Mouse (Mus musculus): Measurements from ENCODE around the gene Capns2.
A peak's percentile ranks its signal among the peaks of the same experiment; 100 is the strongest.
"Not testable (repeated sequence)": the region's sequence is repeated elsewhere in the genome, so short reads cannot be mapped to it uniquely, and the experiment has no call there.

Capns2 gene

GRCm38 (mm10) chr8:92901107-92901506 is at the start of gene Capns2:
Gene Capns2 (plus strand): TSS chr8:92901407.
- DNase-seq (ENCODE audit: low spot score) = no peak

- DNase-seq (ENCODE audit: low spot score) = no peak
Measured at GRCm38 (mm10) chr8:92853188-92853983, 47.8 kb upstream of the Capns2 start.

DNA sequence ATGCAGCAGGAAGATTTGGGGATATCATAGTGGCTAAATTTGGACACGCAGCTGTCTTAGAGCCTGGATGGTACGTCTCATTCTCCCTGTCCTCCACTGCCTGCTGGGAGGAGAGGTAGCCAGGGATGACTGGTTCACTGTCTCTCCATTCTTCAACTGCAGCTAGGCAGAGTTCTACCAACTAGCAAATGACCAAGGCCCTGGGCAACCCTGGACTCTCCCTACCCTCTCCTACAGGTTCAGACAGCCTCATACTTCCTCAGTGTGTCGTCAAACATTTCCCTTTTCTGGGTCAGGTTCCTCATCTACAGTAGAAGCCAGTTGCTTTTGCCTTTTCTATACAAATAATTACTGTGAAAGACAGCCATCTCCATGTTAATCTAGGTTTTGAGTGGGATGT is 46.5 kb upstream of the Capns2 start:
- DNase-seq (ENCODE audit: low spot score) = no peak

DNA sequence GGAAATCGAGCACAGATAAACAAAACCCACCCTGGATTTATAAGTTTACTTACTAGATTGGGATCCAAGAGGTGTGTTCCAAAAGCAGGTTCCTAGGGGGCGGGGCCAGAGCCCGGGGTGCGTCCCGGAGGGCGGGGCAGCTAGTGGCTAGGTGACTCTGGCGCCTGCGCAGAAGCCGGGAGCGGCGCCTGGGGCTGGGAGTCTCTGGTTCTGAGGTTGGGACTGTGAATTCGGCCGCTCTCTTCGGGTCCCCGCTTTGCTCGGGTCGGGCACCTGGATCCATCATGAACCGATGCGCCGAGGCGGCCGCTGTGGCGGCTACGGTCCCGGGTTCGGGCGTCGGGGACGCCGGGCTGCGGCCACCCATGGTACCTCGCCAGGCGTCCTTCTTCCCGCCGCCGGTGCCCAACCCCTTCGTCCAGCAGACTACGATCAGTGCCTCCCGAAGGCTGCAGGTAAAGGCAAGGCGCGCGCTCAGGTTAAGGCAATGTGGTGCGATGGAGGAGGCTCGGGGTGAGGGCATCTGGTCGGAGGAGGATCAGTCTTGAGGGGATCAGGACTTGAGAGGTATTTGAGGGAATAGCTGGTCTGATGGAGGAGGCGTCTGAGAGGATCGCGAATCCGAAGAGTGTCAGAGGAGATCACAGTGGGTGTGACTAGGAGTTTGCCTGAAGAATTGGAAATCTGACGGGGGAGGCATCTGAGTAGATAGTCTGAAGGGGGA is 45.9 kb upstream of the Capns2 start, which contains the start of gene Lpcat2:
TSS of gene Lpcat2 (plus strand) at position 169 of the 724 bp plus-strand sequence.
- DNase-seq (ENCODE audit: low spot score) = peak; percentile 15

DNA sequence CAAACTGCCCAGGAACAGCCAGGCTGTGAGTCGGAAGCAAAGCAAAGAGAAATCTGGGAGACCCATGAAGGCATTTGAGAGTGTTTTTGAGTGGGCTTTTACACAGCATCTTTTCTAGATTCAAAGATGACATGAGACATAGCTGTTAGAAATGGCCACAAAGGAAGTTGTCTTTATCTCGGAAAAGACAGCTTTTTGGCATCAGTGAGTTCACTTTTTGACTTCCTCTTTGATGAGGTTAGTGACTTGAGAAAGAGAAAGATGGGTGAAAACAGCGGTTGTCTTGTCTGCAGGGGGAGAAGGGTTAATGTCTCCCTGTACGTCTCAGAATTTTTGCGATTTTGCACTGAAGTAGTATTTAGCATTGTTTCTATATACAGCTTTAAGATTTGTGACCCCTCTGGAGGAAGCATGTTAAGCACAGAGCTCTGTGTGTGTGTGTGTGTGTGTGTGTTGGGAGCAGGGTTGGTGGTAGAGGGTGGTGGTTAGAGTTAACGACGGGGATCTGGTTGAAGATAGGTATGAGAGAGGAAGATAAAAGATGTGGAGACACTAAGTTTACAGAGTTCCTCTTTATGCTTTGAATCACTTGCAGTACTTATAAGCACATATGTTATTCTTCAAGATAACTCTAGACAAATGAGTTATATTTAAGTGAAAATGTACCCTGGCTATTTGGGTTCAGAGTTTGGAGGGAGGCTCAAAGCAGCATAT is 44.8 kb upstream of the Capns2 start:
- no peak for DNase-seq (ENCODE audit: low spot score)

- no peak for DNase-seq (ENCODE audit: low spot score)
Measured at GRCm38 (mm10) chr8:92858475-92859182, 42.6 kb upstream of the Capns2 start.

DNA sequence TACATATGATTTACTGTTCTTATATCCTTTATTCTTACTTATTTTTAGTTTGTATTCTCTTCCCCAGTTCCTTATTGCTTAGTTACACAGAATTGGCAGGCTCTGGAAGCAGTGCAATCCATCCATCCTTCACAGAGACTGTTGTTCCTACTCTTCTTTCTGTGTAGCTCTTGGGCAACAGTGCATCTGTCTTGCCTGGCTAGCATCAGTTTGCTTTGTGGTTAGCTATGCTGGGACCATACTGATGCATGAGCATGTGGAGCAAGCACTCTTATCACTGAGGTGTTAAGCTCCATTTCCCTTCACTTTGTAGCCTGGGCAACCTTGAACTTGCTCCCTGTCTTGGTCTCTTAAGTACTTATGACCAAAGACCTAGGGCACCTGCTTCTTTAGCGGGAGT is 39.2 kb upstream of the Capns2 start:
- DNase-seq (ENCODE audit: low spot score) = no peak

DNA sequence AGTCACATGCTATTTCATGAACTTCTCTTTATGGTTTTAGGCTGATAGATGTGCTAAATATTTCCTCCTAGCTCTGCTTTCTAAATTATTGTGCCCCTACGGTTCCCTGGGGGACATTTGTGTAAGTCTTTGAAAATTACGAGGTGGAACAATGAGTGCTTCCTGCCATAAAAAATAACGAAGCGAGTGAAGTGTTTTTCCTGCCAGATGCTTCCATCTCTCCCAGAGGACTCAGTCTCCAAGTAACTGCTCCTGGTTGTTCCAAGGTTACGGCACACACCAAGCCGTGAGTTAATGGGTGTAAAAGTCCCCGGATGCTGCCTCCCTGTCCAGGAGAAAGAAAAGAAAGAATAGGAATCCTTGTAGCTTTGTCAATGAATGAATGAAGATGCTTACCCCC is 30.9 kb upstream of the Capns2 start:
- DNase-seq (ENCODE audit: low spot score) = no peak

DNA sequence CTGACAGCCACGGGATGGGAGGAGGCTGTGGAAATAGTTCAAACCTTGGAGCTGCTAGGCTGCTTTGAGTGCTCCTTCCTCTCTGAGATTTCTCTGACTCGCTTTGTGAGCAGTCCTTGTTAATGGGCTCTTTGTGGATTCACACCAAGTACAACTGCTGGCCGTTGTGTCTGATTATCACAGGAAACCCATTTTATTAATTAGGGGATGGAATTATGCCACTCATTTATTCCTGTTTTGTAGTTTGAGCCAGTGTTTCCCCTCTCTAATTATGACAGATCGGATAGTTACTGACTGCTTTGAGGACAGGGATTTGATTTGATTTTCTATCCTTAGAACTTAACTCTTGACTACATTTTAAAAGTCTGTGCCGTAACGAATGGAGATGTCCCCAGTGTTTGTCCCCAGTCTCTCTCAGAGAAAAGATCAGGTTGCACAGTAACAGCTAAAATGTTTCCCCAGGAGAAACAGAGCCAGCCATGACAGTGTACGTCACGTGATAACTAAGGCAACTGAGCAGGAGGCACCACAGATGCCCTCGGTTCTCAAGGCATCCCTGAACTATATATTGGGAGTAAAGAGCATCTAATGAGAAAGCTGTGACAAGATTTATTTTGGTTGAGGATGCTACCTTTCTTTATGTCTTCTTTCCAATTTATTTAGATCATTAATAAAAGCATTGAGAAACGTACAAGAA is 29.0 kb upstream of the Capns2 start:
- no peak for DNase-seq (ENCODE audit: low spot score)

DNA sequence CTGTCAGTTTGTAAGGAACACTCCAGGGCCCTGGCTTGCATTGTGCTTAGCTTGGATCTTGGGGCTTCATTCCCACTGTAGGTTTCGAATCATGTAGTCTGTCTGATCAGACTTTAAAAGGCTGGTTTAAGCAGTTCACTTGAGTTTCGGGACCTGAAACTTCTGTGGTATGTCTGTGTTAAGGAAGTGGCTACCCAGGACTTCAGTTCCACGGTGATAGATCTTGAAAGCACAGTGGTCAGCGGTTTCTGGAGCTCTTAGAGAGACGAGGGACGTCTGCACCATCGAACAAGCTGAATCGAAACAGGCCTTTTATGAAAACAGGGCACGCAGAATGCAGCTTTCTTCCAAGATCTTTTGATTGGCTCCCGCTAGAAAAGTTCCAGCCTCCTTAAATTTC is 25.4 kb upstream of the Capns2 start:
- DNase-seq (ENCODE audit: low spot score) = no peak

- DNase-seq (ENCODE audit: low spot score) = no peak
Measured at GRCm38 (mm10) chr8:92881247-92881646, 20.0 kb upstream of the Capns2 start.

DNA sequence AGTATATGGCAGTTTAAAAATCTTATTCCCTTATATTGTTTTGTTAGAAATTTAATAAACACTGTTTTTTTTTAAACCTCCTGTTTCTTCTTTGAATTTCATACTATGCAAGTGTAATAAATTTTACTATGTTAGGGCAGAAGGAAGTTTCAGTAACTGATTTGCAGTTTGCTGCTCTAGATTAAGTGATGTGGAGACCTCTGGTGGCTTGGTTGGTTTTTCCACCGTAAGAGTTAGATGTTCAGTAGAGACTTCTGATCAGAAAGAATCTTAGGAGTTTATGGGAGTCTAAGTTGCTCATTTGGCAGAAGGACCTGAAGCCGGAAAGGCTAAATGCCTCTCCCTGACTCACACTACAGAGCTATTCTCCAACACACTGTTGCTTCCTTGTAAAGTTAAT is 17.4 kb upstream of the Capns2 start:
- DNase-seq (ENCODE audit: low spot score) = no peak

DNA sequence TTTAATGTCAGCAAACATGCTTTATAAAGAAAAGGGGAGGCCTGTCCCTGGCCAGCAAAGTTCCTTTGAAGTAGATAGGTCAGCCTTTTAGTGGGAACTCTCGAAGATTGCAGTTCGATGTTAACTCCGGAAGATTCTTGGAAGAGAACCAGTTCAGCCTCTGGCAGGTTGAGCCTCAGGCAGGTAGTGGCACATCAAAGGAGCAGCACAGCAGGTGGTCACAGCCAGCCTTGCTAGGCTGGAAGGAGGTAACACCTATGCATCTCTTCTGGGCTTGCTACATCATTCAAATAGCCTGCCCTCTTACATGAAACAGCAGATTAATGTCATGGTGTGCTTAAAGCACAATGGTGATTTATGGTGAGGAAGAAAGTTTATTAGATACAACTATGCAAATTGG is 9.0 kb upstream of the Capns2 start:
- not testable (repeated sequence) for DNase-seq (ENCODE audit: low spot score)

DNA sequence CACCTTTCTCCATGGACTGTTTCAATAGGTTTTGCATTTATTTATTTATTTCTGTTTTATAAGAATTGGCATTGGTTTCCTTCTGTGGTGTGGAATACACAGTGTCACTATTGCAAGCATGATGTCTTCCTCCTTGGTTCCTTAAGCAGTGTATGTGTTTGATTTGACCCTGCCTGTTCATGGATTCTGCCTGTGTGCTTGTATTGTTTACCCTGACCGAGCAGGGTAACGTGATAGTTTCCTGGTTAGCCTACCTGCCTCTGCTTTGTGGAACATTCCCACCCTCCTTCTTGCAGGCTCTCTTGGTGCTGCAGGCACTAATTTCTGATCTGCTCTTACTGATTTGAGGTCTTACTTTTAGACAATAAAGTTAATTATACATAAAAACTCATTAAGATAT is 7.3 kb upstream of the Capns2 start:
- DNase-seq (ENCODE audit: low spot score) = no peak

DNA sequence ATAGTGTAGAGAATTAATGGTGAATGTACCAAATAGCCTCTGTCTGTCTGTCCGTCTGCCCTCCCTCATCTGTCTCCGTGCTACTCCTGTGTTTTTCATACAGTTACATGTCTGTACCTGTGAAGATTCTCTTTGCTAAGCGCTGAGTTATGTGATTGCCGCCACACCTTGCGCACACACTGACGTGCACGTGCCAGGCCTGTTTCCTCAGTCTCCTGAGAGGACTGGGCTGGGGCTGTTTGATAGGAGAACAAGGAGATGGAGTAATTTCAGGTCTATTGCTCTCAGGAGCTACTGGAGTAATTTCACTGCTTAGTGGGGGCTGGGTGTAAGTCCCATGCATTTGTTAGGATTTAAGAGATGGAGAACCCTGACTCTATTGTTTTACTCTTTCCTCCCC is 6.2 kb upstream of the Capns2 start:
- DNase-seq (ENCODE audit: low spot score) = no peak

DNA sequence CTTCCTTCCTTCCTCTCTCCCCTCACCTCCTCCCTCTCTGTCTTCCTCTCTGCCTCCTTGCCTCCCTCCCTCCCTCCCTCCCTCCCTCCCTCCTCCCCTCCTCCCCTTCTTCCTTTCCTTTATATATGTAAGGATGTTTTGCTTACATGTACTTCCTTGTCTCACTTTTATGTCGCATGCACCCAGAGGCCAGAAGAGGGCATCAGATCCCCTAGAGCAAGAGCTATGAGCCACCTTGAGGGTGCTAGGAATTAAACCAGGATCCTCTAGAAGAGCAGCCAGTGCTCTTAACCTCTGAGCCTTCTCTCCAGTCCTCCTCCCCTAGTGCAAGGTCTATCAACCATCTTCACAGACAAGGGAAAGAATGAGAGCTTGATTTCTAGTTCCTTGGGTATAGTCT is 5.2 kb upstream of the Capns2 start:
- DNase-seq (ENCODE audit: low spot score) = no peak

DNA sequence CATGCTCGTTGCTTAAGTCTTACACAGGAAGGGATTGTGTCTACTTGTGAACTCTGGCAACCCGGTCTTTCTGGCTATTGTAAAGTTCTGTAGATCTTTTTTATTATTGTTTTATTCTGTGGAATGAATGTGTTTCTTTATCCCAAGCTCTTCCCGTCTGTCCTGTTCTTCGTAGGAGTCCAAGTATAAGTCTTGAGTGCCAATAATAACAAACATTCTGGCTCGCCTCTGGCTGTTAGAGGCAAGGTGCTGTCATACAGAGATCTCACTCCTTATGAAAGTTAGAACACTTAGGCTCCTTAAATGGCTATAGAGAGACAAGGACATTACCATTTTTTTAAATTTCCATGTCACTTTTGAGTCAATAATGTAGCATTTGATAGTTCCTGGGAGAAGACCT is 4.6 kb upstream of the Capns2 start:
- DNase-seq (ENCODE audit: low spot score) = no peak

DNA sequence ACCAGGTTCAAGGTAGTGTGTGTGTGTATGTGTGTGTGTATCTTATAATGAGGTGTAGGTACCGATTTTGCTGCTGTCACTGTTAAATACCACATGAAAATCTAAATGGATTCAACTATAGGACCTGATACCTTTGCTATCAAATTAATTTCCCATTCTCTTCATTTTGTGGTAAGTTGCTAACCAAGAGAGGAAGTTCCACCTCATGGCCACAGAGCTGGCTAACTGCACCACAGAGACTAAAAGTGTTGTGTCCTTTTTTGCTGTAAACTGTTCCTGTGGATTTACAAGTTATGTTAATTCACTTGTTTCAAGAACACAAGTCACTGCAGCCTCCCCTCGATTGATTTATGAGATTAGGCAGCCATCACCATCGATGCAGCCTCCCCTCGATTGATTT is 3.4 kb upstream of the Capns2 start:
- no peak for DNase-seq (ENCODE audit: low spot score)

DNA sequence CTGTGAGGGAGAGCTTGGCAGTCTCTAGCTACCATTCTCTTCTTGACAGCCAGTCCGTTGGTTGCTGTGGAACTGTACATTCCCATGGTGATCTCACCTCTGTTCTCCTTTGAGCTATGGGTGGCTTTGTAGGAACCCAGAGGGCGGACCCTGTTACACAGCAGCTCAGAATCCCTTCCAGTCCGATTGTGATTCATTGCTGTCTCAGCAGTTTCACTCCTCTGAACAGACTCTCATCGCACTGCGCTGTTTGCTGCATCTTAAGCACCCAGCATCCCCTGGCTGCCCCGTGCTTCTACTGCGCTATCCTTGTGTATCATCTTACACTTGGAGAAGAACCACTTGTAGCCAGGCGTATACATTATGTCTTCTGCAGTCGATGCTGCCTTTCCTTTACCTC is 1.6 kb upstream of the Capns2 start:
- DNase-seq (ENCODE audit: low spot score) = no peak

DNA sequence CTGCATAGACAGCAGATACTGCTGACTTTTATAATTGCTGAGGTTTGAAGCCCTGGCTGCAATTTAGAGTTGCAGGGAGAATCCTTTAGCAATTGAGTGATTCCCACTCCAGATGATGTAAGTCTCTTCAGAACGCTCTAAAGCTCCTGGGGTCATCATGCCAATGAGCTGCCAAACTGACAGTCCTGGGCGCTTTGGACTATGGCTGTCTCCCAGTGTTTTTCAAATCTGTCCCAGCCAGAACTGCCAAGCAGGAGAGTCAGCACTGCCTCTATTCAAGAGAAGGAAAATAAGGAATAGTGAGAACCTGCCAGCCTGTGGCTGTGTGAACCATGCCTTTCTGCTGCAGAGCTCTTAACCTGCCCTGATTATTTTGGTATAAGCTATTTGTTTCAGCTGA is 1.8 kb downstream of the Capns2 start:
- DNase-seq (ENCODE audit: low spot score) = no peak

- DNase-seq (ENCODE audit: low spot score) = no peak
Measured at GRCm38 (mm10) chr8:92903488-92904135, 2.4 kb downstream of the Capns2 start.
